In the genomic region with DNA sequence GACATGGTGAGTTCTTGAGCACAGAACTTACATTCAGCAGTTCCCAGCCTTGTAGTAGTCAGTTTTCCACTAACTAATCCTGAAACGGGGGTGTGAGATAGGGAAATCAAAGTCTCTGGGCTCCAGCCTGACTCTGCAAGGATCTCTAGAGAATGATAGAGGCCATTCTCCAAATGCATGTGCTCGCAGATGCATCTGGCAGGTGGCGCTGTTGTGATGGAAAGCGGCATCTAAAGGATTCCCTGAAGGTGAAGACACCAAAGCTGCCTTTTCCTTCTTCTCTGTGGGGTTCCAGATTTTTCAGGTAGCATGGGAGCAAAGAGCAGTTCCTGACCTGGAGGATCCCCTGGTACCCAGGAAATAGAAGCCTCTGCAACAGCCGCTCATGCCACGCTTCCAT, we compare ENCODE assay signal across 9 mouse cellular contexts. TPM values are rescaled to one million over a fixed set of nuclear protein-coding genes. Genes with fewer than 3 reads are reported as not detected.
DNase-seq lines count a peak whose midpoint lies in the region; ATAC-seq lines count a peak whose summit lies in the region.
"Had no signal": no experiment of that assay in that cellular context is flagged by ENCODE, and none has a peak within 500 bp of the region (broad histone marks: within the 10 kb centered on the region; RNA-seq: fewer than 3 reads in every experiment).

No protein-coding gene starts in this region.

- H3K27me3 ChIP-seq in midbrain, embryonic 11.5 days (ENCODE audit: control insufficient read depth, insufficient read depth, low read length) = no peaks in the 10 kb centered on the region
- no peaks in the 10 kb centered on the region for H3K27me3 ChIP-seq in splenic B cell, adult 2 months (ENCODE audit: control insufficient read depth, insufficient read depth, low read length, poor library complexity, severe bottlenecking)

- no peak overlapping the region for H3K9ac ChIP-seq in midbrain, embryonic 11.5 days (ENCODE audit: low read length)

- H3K27ac ChIP-seq in midbrain, embryonic 11.5 days (ENCODE audit: low read depth, low read length) = no peak overlapping the region

- no peak; the same call in 1 of the 2 replicates for ATAC-seq in midbrain, embryonic 11.5 days (ENCODE audit: low FRiP score)

- no peak overlapping the region for H3K4me3 ChIP-seq in midbrain, embryonic 11.5 days (ENCODE audit: low read depth, low read length)

- H3K4me2 ChIP-seq in midbrain, embryonic 11.5 days = no peak overlapping the region

- peak; percentile 73 for DNase-seq in gastrocnemius, adult 18-20 months (ENCODE audit: low spot score)
- DNase-seq in gastrocnemius, postnatal 25 days = no peak
- DNase-seq in adipocyte (ENCODE audit: low spot score) = peak; percentile 54
- DNase-seq in embryo, embryonic 11.5 days (ENCODE audit: low read depth, low spot score) = peak; percentile 46
- peak; percentile 80 for DNase-seq in heart, postnatal 4 days
- peak; percentile 66 to 69 for DNase-seq in layer of hippocampus, postnatal 36 days
- DNase-seq in midbrain, embryonic 11.5 days (ENCODE audit: low spot score, missing footprints) = peak; percentile 86
- peak; percentile 35 for DNase-seq in splenic B cell, adult 2 months (ENCODE audit: low read depth, low spot score)

- no peaks in the 10 kb centered on the region for H3K36me3 ChIP-seq in midbrain, embryonic 11.5 days (ENCODE audit: control insufficient read depth, insufficient read depth, low read length)
- H3K36me3 ChIP-seq in splenic B cell, adult 2 months (ENCODE audit: control insufficient read depth, insufficient read depth, low read length, poor library complexity, severe bottlenecking) = no peaks in the 10 kb centered on the region

- peaks cover 8% of the 10 kb centered on the region for H3K4me1 ChIP-seq in midbrain, embryonic 11.5 days (ENCODE audit: control insufficient read depth, insufficient read depth, low read length)

- WGBS in midbrain, embryonic 11.5 days = 13% methylated on average over 6 of the region's 6 CpGs

- H3K9me3 ChIP-seq in midbrain, embryonic 11.5 days (ENCODE audit: control insufficient read depth, low read length) = no peaks in the 10 kb centered on the region

RNA-seq across cellular contexts. Expression of gene Slc6a21, which starts 23.0 kb away (rescaled TPM):
- not detected for total RNA-seq in gastrocnemius, adult 18-20 months (2021)
- not detected for total RNA-seq in gastrocnemius, postnatal 25 days (2021)
- total RNA-seq in heart, postnatal 4 days (2021) = not detected
- total RNA-seq in layer of hippocampus, postnatal 36 days (2021) = not detected
- not detected in 2 replicates for polyA plus RNA-seq in midbrain, embryonic 11.5 days (2014; fragmentation: Nextera tagmentation; extraction: Ambion mirVana)
- total RNA-seq: layer of hippocampus, adult 8-10 months had no signal

RNA-seq across cellular contexts. Expression of gene Trpm4, which starts 33.3 kb away (rescaled TPM):
- total RNA-seq in gastrocnemius, adult 18-20 months (2021) = 10 to 100 TPM; 25.9 to 31.3 TPM
- 10 to 100 TPM; 17.0 to 18.3 TPM for total RNA-seq in gastrocnemius, postnatal 25 days (2021)
- total RNA-seq in heart, postnatal 4 days (2021) = 10 to 100 TPM; 26.2 to 29.2 TPM
- 10 to 100 TPM; 12.9 to 14.8 TPM for total RNA-seq in layer of hippocampus, postnatal 36 days (2021)
- polyA plus RNA-seq in midbrain, embryonic 11.5 days (2014; fragmentation: Nextera tagmentation; extraction: Ambion mirVana) = 4.4 and 6.1 TPM in 2 replicates

RNA-seq across cellular contexts. Expression of gene Hrc, which starts 34.8 kb away (rescaled TPM):
- total RNA-seq in gastrocnemius, adult 18-20 months (2021) = 100 to 1,000 TPM; 877 to 904 TPM
- total RNA-seq in gastrocnemius, postnatal 25 days (2021) = 100 to 1,000 TPM; 812 to 910 TPM
- 100 to 1,000 TPM; 182 to 202 TPM for total RNA-seq in heart, postnatal 4 days (2021)
- under 1 TPM; 0.20 to 0.46 TPM for total RNA-seq in layer of hippocampus, postnatal 36 days (2021)
- polyA plus RNA-seq in midbrain, embryonic 11.5 days (2014; fragmentation: Nextera tagmentation; extraction: Ambion mirVana) = 0.11 and 0.19 TPM in 2 replicates

RNA-seq across cellular contexts. Expression of gene Slc6a16, which starts 59.4 kb away (rescaled TPM):
- not detected for total RNA-seq in gastrocnemius, adult 18-20 months (2021)
- not detected for total RNA-seq in gastrocnemius, postnatal 25 days (2021)
- under 1 TPM in 1 of 2 experiments, not detected in 1; 0.18 TPM for total RNA-seq in heart, postnatal 4 days (2021)
- 1 to 10 TPM; 2.0 to 2.8 TPM for total RNA-seq in layer of hippocampus, postnatal 36 days (2021)
- polyA plus RNA-seq in midbrain, embryonic 11.5 days (2014; fragmentation: Nextera tagmentation; extraction: Ambion mirVana) = not detected in 2 replicates

Comparison
In these comparisons a context has a peak if more than half of its experiments do, and no peak if none do; other contexts are left out.
1. RNA of gene Hrc, which starts 34.8 kb away (total RNA-seq): 812 to 910 TPM in gastrocnemius, postnatal 25 days, 877 to 904 TPM in gastrocnemius, adult 18-20 months and 182 to 202 TPM in heart, postnatal 4 days; 0.20 to 0.46 TPM in layer of hippocampus, postnatal 36 days; every median in the first group is over 100 times any median in the second.